Mouse (Mus musculus): Measurements from ENCODE around the gene Alk.

DNA sequence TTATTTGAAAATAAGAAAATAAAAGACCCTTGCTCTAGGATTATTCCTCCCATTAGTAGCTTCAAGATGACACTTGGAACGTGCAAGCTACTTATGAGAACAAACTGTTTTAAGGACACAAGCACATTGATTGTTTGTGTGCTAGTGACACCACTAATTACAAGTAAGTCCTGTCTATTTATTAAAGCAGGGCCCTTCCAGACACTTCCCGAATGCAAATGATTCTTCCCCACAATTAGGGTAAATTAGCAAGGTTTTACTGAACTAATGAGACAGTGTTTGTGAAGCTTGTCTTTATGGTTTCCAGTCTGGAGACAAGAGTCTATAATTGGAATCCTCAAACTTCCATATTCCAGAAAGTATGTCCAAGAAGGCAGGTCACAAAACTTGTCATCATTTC, 523.0 kb downstream of the Alk start:
- TF ChIP-seq POLR2A (IDR thresholded peaks at IDR 0.05; ENCODE audit: extremely low read depth, insufficient read depth, low read length): no peak
- no peak for TF ChIP-seq CTCF (IDR thresholded peaks at IDR 0.05; ENCODE audit: extremely low read depth, insufficient read depth, low read length)
